Mouse (Mus musculus) urinary bladder, postnatal 14 days (tissue): ENCODE results near the gene Znrf1.

Experiments
- DNase-seq: peaks from one replicate; pipeline ENCODE4 v3.0.0; 2021; ENCODE audit warnings: low spot score

Gene Znrf1

GRCm38 (mm10) chr8:111631589-111631988 lies 95.7 kb downstream of the Znrf1 start:
- DNase-seq = no peak

GRCm38 (mm10) chr8:111632976-111633375 lies 97.1 kb downstream of the Znrf1 start:
- DNase-seq = no peak

DNA sequence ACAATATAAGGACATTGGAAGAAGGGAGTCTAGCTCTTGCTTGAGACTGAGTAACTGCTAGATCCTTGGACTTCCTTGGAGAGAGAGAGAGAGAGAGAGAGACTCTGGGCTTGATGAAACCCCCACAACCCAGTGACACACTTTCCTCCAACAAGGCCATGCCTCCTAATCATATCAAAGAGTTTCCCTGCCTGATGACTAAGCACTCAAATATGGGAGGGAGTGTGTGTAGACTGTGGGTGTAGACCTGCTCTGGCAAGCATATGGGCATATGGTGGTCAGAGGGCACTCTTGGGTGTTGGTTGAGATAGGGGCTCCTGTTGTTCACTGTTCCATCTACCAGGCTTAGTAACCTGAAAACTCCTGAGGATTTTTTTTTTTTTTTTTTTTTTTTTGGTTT lies 102.2 kb downstream of the Znrf1 start:
- DNase-seq = no peak

GRCm38 (mm10) chr8:111641064-111641463 lies 105.2 kb downstream of the Znrf1 start:
- no peak for DNase-seq

GRCm38 (mm10) chr8:111642496-111642895 lies 106.6 kb downstream of the Znrf1 start:
- DNase-seq = peak; percentile 20

DNA sequence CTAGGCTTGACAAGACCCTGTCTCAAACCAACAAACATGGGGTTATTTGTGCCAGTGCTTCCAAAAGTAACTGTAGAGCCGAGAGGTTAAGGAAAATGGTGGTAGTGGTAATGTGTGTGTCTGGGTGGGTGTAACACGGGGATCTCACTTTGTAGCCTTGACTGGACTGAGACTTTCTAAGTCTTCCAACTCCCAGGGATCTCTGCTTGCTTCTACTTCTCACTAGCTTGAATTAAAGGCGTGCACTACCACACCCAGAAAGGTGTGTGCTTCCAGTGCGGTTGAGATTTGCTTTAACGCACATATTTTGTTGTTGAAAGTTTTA lies 107.0 kb downstream of the Znrf1 start:
- no peak for DNase-seq

- DNase-seq = peak; percentile 92
Measured at GRCm38 (mm10) chr8:111643264-111644141, 107.6 kb downstream of the Znrf1 start, which contains the start of gene Zfp1. Gene Zfp1 (plus strand): TSS chr8:111643401.

DNA sequence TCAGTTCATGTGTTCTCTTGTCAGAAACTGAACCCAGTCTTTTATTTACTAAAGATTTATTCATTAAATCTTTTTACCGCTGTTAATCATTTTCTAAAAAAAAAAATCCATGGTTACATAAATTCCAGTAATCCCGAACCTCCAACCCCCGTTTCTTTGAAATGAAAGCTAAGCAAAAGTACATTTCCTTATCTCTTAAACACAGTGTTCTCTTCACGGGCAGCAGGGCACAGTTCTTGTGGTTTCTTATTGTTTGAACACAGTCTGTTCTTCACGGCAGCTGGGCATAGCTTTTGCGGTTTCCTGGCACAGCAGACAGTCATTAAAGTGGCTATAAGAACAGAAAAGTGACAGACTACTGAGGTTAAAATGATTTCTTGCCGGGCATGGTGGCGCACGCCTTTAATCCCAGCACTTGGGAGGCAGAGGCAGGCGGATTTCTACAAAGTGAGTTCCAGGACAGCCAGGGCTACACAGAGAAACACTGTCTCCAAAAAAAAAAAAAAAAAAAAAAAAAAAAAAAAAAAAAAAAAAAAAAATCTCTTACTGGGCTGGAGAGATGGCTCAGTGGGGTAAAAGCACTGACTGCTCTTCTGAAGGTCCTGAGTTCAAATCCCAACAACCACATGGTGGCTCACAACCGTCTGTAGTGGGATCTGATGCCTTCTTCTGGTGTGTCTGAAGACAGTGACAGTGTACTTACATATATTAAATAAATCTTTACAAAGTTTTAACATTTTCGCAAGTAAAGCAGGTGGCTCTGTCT lies 108.6 kb downstream of the Znrf1 start:
- DNase-seq = peak; percentile 47

DNA sequence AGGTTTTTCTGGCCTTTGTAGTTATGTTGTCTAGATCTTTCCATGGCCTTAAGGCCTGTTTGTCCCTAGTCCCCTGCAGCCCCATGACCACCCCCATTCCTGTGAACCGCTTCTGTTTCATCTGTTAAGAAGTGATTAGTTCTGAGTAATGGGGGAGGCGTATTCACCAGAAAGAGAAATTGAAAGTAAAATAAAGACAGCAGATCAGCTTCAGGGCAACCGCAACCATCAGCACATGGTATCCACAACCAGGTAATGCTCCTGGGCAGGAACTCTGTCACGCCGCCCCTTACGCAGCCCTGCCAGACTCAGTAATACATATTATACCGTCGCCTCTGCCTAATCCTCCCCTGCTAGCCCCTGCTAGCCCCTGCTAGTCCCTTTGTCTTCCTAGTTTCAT lies 109.8 kb downstream of the Znrf1 start:
- no peak for DNase-seq

- DNase-seq = no peak
Measured at GRCm38 (mm10) chr8:111648834-111649233, 112.9 kb downstream of the Znrf1 start.

GRCm38 (mm10) chr8:111650651-111651050 lies 114.8 kb downstream of the Znrf1 start:
- DNase-seq = no peak

DNA sequence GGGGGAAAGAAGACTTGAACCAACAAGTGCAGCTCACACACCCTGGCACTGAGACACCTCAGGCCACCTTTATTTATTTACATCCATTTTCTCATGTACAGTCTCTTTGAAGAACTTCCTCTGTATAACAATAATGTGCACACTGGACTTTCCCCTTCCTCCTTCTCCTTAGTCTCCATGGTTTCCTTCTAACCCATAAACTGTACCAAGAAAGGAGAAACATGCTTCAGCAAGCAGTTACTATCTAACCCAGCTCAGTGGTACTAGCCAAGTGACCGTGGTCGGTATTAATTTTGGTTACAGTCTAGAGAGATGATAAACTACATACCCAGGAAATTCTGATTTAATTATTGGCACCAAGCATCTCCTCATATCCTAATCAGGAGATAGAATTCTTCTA lies 117.6 kb downstream of the Znrf1 start:
- DNase-seq = no peak

- DNase-seq = no peak
Measured at GRCm38 (mm10) chr8:111657312-111657854, 121.5 kb downstream of the Znrf1 start.

- no peak for DNase-seq
Measured at GRCm38 (mm10) chr8:111658819-111659423, 123.0 kb downstream of the Znrf1 start.

DNA sequence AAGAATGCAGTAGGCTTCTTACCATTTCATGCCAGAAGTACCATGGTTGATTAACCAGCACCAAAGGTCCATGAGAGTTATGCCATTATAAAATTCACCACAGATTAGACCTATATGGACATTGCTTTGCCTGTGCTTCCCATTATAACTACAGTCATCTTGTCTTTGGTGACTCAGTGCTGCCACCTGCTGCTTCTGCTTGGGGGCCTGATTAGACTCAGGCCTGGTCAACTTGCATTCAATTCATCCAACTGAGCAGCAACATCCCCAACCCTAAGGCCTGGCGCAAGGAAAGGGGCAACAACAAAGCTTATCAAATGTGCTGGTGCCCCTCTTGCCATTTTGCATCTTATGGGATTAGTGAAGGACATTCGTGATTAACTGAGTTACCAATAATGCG lies 126.6 kb downstream of the Znrf1 start:
- DNase-seq = peak; percentile 86

DNA sequence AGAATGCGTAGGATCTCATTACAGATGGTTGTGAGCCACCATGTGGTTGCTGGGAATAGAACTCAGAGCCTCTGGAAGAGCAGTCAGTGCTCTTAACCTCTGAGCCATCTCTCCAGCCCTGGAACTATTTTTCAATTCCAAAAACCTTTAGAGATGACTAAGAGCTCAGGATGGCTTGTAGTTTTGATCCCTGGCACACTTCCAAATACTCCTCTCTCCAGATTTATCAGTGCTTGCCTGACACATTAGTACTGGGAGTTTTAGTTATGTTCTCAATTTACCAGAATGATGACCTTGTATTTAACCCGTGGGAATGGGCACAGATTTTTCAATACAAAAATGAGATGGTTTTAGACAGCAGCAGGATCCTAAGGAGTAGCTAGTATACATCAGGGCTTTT lies 130.9 kb downstream of the Znrf1 start:
- DNase-seq = no peak
